Mouse (Mus musculus) urinary bladder, adult 2 months (tissue): ENCODE data around the gene Ablim1. TPM values are rescaled to one million over a fixed set of nuclear protein-coding genes. Genes with fewer than 3 reads are reported as not detected.
A peak's percentile ranks its signal among the peaks of the same experiment; 100 is the strongest.

Source experiments
- DNase-seq: peaks from one replicate; pipeline ENCODE4 v3.0.0; 2022; ENCODE audit warnings: low spot score
- polyA plus RNA-seq: library from polyadenylated mRNA; depleted of rRNA; stranded (reverse); fragments of >200 nt; gene quantifications from 2 replicates; pipeline ENCODE4 v1.2.3, GENCODE M21; 2012; rRNA removed

Ablim1 gene
- 24.3 and 40.2 TPM in 2 replicates for polyA plus RNA-seq

DNA sequence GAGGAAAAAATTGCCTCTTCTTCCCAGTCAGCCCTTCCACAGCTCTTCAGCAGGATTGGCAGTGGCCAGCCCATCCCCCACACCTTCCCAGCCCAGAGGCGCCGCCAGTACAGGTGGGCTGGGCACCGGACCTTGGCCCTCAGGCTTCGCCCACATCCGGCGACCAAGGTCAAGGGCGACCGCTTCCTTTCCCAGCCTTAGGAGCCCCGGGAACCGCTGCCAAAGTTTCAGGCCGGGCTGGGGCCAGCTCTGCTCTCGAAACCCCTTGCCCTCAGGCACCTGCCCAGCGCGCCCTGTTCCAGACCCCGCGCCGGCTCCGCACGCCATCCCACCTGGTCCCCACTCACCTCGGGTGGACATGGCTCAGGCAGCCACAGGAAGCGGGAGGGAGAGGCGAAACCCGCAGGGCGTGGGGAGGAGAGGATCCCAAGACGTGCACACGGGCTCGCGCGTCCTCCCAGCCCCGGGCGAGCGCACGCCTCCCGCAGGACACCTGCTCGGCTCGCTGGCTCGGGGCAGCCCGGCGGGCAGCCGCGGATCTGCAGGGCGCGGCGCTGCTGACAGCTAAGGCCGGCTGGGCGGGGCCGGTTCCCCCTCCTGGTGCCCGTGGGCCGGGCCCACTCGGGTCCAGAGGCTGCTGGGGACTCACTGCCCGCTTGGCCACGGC, at the start of gene Ablim1:
TSS of gene Ablim1 (minus strand) at position 574 of the 667 bp plus-strand sequence.
- peak; percentile 33 for DNase-seq

- no peak for DNase-seq
Observed at GRCm38 (mm10) chr19:57363538-57363937, 48.8 kb upstream of the Ablim1 start.

GRCm38 (mm10) chr19:57363076-57363475, 48.4 kb upstream of the Ablim1 start:
- DNase-seq: no peak

GRCm38 (mm10) chr19:57362586-57362985, 47.9 kb upstream of the Ablim1 start:
- no peak for DNase-seq

- DNase-seq: no peak
Observed at GRCm38 (mm10) chr19:57361939-57362307, 47.2 kb upstream of the Ablim1 start.

DNA sequence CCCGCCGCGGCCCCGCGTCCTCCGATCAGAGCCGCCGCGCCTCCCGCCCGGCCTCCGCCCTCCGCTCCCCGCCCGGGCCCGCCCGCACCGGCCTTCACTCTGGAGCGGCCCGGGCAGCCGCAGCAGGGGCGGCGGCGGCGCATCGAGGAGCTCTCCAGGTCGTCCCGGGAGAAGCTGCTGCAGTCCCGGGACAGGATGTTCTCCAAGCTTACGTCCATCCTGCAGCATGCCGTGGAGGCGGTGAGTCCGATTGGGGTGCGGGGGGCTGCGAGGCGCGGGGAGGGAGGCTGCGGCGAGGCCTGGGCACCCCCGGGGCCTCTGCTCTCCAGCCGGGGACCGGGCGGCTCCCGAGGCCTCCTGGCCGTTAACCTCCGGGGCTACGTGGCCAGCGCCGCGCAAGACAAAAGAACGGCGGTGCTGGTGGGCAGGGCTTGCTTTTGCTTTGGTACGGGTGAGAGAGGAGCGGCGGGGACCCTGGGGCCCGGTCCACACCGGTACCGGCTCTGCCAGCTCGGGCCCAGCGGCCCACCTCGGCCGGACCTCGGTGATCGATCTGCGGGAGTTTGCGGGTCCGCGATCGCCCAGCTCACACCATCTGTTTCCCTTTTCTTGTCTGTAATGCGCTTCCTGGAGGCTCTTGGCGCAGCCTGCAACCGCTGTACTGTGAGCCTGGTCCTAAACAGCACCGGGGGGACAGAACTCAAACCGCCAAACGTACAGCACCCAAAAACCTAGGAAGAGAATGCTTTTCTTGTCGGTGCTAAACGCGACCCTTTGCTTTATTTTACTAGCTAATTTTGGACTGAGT, 46.6 kb upstream of the Ablim1 start:
- DNase-seq: no peak

DNA sequence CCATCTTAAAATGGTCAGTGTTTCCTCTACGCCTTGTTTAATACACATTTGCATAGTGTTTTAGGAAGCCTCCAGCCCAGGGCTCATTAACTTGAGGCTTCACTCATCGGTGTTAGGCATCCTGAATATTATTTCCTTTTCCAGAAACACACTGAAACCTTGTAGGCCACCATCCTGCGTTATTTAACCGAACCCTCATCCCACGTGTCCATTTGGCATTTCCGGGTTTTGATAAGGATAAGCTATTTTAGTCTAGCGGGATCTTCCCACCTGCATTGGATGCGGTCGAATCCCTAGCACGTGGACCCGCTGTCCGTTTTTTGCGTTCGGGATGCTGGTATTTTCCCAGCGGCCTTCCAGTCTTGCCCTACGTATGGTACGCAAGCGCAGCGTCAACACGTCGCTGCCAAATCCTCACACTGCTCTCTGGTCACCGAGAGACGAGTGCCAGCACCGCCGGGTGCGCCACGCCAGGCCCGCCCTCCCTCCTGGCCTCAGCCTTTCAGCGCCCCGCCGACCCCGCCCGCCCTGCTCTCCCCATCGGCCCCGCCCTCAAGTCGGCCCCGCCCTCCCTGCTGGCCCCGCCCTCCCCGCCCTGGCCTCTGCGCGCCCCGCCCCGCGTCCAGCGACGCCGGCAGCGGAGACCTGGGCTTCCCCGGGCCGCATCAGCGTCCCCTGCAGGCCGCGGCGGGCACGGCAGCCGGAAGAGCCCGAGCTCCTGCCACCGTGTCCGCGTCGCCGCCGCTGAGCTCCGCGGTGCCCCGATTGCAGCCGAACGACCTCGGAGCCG, 45.8 kb upstream of the Ablim1 start, which contains the start of gene Fam160b1:
TSS of gene Fam160b1 (plus strand) at position 340 of the 790 bp plus-strand sequence.
- DNase-seq: peak; percentile 95

GRCm38 (mm10) chr19:57359701-57360326, 45.1 kb upstream of the Ablim1 start:
- no peak for DNase-seq

- DNase-seq: no peak
Observed at GRCm38 (mm10) chr19:57358836-57359598, 44.3 kb upstream of the Ablim1 start.

- no peak for DNase-seq
Observed at GRCm38 (mm10) chr19:57358322-57358721, 43.6 kb upstream of the Ablim1 start.

DNA sequence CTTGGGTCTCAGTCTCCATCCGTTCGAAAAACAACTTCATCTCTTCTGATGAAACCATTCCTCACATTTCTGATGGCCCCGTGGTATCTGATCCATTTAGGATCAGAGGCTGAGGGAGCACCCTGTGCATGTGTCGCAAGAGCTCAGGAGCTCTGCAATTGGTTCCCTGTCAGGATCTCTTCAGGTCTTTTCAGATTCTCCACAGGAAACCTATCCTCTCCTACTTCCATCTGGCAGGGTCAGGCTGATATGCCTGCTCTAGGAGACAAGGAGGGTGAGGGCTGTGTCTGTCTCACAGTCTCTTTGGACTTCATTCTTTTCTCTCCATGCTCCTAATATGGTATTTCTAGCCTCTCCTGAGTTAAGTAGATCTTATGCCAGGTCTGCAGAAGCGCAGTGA, 43.1 kb upstream of the Ablim1 start:
- no peak for DNase-seq

DNA sequence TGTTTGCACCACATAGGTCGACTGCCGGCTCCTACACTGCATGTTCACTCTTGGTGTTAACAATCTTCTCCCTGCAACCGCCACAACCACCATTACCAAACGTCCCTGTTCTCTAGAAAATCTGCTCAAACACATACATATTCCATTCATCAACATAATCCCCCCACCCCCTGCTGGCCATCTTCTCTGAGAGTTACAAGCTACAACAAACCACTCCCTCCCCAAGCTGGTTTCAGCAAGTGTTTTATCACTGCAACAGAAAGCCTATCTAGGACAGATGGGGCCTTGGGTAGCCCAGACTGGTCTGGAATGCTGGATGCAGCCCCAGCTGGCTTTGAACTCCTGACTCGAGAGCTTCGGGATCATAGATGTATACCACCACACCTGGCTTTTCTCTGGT, 42.5 kb upstream of the Ablim1 start:
- no peak for DNase-seq

GRCm38 (mm10) chr19:57356273-57356672, 41.6 kb upstream of the Ablim1 start:
- DNase-seq: no peak

DNA sequence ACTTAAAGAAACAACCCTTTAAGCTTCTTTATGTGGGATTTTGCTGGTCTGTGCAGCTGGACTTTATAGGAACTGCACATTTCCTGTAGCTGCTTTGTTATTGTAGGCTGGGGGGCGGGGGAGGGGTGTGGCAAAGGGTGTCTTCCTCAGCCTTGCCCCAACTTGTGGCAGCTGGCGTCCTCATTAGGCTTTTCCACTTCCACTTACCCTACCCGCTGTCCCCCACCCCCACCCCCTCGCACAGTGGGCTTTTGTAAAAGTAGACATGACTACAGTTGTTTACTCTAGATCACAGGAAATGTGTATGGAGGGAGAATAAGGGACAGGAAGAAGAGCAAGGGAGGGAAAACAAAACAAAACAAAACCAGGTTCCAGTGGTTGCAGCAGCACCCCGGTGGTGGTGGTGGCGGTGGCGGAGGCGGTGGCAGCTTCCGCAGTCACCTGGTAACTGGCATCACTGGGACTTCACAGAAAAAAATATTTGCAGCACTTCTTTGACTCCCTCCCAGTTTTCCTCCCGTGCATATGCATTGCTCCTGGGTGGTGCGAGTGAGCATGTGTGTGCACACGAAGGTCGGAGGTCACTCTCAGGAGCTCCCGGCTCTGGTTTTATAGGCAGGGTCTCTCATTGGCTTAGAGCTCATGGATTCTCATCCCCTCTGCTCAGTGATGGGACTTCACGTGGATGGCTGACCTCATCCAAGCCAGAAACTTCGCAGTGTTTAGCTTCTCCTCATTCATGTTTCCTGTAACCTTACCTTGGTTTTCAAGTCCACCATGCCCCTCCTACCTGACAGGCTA, 40.9 kb upstream of the Ablim1 start:
- DNase-seq: no peak

- DNase-seq: no peak
Observed at GRCm38 (mm10) chr19:57354715-57355114, 40.0 kb upstream of the Ablim1 start.

- DNase-seq: no peak
Observed at GRCm38 (mm10) chr19:57354050-57354449, 39.3 kb upstream of the Ablim1 start.

GRCm38 (mm10) chr19:57353228-57353627, 38.5 kb upstream of the Ablim1 start:
- DNase-seq: no peak

- DNase-seq: no peak
Observed at GRCm38 (mm10) chr19:57352337-57352935, 37.7 kb upstream of the Ablim1 start.

DNA sequence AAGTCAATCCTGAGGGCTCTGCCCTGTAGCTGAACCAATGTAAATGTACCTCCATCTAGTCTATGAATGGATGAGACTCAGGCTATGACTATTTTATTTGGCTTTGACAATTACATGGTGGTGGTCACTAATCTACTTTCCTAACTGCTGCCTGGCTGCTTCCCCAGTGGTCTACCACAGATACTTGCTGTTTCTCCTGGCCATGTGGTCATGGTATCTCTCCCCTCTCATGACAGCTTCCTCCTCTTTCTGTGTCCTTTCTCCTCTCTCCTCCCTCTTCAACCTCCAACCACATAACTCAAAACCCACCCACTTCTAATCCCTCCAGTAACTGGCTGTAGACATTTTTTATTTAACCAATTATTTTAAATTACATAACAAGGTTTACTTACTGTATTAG, 34.4 kb upstream of the Ablim1 start:
- DNase-seq: no peak

- no peak for DNase-seq
Observed at GRCm38 (mm10) chr19:57344678-57345077, 30.0 kb upstream of the Ablim1 start.
